Mouse (Mus musculus) bone marrow macrophage, adult 2 months (primary cell): ENCODE measurements at regions not wholly inside any gene's neighbourhood (a gene's known extent, or its start where the extent isn't known, plus 50 kb on each side); places are given as distances from the start of the nearest gene placed in this dataset.

Experiments
- H3K27ac ChIP-seq: 2 replicates; pipeline ENCODE4 v1.5.1; 2012; ENCODE audit warnings: low read depth, low read length; ENCODE audit not compliant: insufficient read depth
- H3K4me1 ChIP-seq: 2 replicates; pipeline ENCODE4 v1.6.1; 2012; ENCODE audit warnings: low read length; ENCODE audit not compliant: control insufficient read depth, insufficient read depth
- H3K4me3 ChIP-seq: 2 replicates; pipeline ENCODE4 v1.5.1; 2012; ENCODE audit warnings: mild to moderate bottlenecking, low read length, moderate library complexity; ENCODE audit not compliant: insufficient read depth
- CTCF ChIP-seq: IDR thresholded peaks from 2 replicates; pipeline ENCODE4 v1.5.1; 2012; ENCODE audit warnings: low read depth, mild to moderate bottlenecking, low read length, moderate library complexity
- POLR2A ChIP-seq: IDR thresholded peaks from 2 replicates; pipeline ENCODE4 v1.6.1; 2012; ENCODE audit warnings: mild to moderate bottlenecking, low read depth, low read length, borderline replicate concordance

DNA sequence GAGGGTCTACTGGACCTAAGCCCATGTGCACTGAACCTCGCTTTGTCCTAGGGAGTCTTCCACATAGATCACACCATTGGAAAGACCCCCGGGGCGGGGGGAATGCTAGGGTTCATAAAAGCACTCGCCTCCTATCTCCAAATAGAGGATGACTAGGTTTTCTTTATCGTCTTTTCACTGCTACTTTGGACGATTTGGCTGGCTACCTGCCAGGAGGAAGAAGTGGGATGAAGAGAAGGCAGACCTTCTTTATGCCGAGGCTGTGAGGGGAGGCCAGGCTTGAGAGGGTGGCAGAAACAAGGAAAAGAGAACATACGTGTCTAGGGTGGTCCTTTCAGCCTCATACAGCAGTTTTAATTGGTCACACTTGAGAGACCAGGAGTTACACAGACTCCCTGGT lies 96.6 kb upstream of the Bcor start:
- H3K27ac ChIP-seq: no peak overlapping the region
- no peak for TF ChIP-seq POLR2A
- no peak for TF ChIP-seq CTCF
- no peak overlapping the region for H3K4me3 ChIP-seq
- peaks cover 19% of the 10 kb centered on the region for H3K4me1 ChIP-seq

DNA sequence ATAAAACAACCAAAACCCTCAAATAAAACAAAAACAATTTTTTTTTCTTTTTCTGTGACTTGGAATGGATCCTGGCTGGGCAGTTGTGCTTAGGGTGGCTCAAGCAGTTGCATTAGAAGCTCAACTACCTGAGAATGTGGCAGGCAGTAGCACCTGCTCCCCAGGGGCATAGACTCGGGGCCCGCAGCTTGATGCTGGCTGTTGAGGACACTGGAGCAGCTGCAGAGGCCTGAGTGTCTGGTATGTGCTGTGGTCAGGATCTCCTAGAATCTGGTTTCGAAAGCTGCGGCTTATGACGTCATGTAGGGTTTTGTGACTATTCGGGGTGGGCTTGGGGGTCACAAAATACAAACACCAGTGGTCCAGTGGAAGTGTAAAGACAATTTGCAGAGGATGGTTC lies 103.7 kb upstream of the Bcor start:
- TF ChIP-seq POLR2A (no peak), CTCF (no peak)
- Histone ChIP-seq H3K4me3 (no peak overlapping the region), H3K4me1 (peaks cover 15% of the 10 kb centered on the region), H3K27ac (no peak overlapping the region)

DNA sequence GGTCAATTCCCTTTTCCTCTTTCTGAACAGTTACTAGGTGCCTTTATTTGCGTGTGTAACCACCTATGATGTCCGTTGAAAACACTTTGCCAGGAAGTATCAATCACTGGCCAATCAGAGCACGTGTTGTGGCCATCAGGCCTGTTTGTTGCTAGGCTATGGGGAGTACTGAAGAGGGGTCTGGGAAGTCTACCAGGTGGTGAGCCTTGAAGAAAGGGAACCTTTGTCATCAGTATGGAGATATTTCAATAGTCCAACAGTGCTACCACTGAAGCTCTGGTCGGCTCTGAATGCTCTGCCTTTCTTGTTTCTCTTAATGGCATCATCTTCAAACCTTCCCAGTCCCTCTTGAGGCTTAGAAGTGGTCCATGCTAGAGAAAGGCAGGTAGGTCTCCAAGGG lies 124.6 kb upstream of the Bcor start:
- Histone ChIP-seq H3K4me3 (no peak overlapping the region), H3K4me1 (no peaks in the 10 kb centered on the region), H3K27ac (no peak overlapping the region)
- TF ChIP-seq CTCF: no peak
- TF ChIP-seq POLR2A: no peak

DNA sequence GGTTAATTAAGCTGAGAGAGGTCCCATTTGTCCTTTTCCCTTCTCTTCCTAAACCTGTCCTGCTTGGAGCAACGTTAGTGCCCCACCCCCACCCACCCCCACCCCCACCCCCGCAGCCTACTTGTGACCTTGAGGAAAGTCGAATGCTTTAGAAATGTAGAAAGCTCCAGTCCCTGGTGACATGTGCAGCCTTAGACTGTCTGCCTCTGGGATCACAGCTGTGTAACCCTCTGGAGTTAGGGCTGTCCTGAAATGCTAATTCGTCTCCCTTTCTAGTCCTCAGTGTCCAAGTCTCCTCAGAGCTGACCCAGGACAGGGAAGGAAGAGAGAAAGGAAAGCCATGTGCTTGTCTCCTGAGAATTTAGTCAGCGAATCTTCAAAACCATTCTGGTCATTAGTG lies 125.0 kb upstream of the Bcor start:
- H3K27ac ChIP-seq: no peak overlapping the region
- H3K4me1 ChIP-seq: no peaks in the 10 kb centered on the region
- H3K4me3 ChIP-seq: no peak overlapping the region
- TF ChIP-seq CTCF: no peak
- no peak for TF ChIP-seq POLR2A

DNA sequence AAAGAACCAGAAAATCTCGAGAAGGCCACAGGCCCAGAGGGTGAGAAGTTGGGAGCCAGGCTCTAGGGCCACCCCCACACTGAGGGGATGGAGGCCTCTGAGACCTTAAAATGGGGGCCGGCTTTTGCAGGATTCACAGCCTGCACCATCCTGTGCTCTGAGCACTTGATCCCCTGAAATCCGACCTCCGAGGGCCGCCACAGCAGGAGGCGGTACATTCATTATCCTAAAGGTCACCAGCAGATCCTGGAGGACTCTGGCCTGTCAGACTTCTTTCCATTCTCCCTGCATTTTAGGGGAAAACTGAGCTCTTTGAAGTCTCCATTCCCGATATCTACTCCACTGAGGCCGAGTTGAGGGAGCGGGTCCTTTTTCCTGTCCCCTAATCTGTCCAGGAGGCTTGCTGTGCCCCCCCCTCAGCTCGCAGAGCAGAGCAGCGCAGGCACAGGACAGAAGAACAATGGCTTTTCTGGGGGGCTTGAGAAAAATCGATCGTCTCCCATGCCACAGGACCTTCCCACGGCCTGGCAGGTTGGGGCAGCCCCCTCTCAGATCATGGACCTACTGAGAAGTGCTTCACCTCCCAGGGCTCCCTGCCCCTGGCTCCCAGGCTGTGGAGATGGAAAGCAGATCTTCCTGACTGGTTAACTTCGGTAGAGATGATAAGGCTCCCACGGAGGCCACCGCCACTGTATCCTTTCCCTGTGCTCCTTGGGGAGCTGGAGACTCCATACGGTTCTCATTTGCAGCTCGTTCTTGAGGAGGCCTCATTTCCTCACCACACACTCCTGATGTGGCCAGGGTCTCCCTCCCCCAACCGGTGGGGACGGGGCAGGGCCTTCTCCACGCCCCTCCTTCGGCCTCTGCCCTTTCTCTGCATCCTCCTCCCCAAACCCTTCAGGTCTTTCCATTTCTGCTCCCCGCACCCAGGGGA lies 126.1 kb upstream of the Bcor start:
- no peak for TF ChIP-seq POLR2A
- TF ChIP-seq CTCF: no peak
- H3K4me1 ChIP-seq: no peaks in the 10 kb centered on the region
- H3K4me3 ChIP-seq: no peak overlapping the region
- no peak overlapping the region for H3K27ac ChIP-seq

DNA sequence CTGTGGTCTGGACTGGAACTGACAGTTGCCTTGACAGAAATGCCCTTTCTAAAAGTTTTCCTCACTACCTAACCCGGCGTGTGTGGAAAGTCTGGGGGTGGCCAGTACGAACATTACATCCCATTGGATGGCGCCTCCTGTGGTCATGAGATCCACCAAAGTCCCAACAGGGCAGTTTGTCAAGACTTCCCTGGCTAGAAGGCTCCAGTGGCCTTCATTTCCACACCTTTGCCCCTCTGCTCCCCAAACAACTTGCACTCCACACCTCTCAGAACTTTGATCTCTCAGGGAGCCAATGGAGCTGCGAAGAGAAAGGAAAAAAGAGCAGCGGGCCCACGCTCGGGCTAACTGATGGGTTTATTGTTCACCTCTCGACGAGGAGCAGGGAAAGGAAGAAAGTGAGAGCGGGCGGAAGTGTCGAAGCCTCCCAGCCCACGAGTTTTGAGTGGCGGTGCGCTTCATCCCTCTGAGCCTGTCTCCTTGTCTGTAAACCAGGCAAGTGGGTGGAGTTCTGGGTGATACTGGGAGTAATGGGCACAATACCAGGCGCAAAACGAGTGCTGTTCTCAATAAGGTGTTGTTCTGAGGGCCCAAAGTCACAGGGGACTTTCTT lies 126.9 kb upstream of the Bcor start:
- TF ChIP-seq CTCF (no peak), POLR2A (no peak)
- Histone ChIP-seq H3K4me1 (no peaks in the 10 kb centered on the region), H3K27ac (no peak overlapping the region), H3K4me3 (no peak overlapping the region)

DNA sequence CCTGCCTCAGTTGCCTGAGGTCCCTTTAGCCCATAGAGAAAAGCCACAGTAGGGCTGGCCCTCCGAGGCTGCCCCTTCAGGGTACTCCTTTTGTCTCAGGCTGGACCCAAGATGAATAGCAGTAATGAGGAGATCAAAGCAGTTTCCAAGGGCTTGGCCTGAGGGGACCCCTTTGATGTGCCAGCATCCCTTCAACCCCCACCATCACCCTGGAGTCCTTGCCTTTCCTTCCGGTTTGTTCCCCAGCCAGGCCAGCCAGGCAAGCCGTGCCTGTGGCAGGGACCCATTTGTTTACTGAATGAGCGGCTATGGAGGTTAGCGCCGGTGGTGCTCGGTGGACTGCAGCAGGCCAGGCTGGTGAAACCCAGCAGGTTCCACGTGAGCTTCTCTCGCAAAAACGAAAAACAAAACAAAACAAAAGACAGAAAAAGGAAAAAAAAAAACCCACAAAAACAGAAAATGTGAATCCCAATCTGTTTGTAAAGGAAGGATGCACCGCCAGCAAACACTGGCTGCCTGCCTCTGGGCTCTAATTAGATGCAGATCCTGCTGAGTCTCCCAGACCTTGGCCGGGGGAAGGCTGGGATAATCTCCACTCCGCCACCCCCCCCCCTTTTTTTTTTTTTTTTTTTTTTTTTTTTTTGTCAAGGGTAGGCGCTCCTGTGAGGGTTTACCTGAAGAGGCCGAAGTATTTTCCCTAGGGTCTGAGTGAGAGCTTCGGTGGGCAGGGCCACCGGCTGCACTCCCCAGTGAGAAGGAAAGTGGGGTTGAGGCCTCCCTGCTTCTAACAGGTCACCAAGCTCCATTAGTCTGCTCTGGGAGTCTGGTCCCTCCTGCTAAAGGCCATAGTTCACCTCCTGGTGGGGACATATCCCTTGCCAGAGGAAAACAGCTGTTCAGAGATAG lies 127.8 kb upstream of the Bcor start:
- Histone ChIP-seq H3K4me3 (no peak overlapping the region), H3K27ac (no peak overlapping the region), H3K4me1 (no peaks in the 10 kb centered on the region)
- TF ChIP-seq POLR2A (no peak), CTCF (no peak)

DNA sequence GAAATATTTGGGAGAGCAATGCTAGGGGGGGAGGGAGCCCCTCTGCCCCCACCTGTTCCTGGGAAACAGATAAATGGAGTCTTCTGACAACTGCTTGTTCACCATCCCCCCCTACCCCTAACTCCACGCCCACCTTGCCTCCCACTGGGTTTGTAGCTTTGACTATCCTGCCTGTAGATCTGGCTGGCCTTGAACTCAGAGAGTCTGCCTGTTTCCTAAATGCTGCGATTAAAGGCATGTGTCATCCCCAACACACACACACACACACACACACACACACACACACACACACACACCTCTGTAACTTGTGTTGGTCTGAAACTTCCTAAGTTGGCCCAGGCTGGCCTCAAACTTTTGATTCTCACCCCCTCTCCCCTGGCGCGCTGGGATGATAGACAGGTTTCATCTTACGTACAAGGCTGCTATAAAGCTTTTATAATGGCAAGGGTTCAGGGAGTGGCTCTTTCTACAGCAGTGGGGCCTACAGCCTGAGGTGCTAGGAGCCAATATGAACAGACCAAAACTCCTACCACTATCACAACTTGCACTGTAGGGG lies 128.5 kb upstream of the Bcor start:
- no peak for TF ChIP-seq CTCF
- no peak for TF ChIP-seq POLR2A

DNA sequence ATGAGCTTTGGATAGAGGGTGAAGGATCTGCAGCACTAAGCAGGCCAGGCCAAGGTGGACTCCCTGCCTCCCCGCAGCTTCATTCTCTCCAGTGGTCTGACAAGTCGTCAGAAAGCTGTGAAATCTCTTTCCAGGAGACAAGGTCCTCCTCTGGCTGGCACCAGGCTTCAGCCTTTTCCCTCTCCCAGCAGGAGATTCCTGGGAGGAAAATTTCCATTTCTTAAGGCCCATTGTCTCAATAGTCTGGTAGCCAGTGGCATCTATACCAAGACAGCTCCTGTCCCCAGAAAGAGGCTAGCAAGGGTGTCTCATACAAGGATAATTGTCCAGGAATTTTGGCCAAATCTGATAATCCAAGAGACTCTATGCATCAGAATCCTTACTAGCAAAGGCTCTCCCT lies 133.0 kb upstream of the Bcor start:
- H3K4me3 ChIP-seq: no peak overlapping the region
- no peak for TF ChIP-seq CTCF
- TF ChIP-seq POLR2A: no peak
- no peaks in the 10 kb centered on the region for H3K4me1 ChIP-seq
- no peak overlapping the region for H3K27ac ChIP-seq

More for the DNA sequence above, 128.5 kb upstream of the Bcor start:
- Histone ChIP-seq H3K27ac (no peak overlapping the region), H3K4me1 (no peaks in the 10 kb centered on the region), H3K4me3 (no peak overlapping the region)
